Mouse (Mus musculus): ENCODE results near the gene Gm12695. TPM values are rescaled to one million over a fixed set of nuclear protein-coding genes. Genes with fewer than 3 reads are reported as not detected.

Gm12695 gene
- under 1 TPM in 1 of 2 experiments, not detected in 1; 0.20 TPM for total RNA-seq (2021)

DNA sequence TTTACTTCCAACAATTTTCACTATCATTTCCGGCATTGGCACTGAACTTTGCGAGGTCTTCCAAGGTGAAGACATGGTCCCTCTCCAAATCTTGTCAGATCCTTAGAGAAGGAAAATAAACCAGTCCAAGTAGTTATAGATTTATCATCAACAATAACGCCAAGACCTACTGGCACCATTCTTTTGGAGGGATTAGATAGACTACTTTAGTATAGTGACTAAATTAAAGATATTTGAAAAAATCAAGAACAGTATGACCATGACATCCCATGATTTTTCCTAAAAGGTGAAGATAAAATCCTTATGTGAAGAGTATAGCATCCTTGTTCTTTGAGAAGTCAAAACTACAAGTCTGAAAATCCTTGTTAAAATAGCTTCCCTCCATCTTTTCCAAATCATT, at the start of gene Gm12695:
Gene Gm12695 (minus strand): TSS at position 101 of the 400 bp plus-strand sequence.
- no peak for DNase-seq
- intact Hi-C loops (cut with DNase I) = no loop called here

- no peak for DNase-seq
- intact Hi-C loops (cut with DNase I) = no loop called here
These were observed 40.6 kb upstream of the Gm12695 start for GRCm38 (mm10) chr4:96825540-96826045.

GRCm38 (mm10) chr4:96806824-96807808, 22.1 kb upstream of the Gm12695 start:
- DNase-seq = no peak
- intact Hi-C loops (cut with DNase I) = no loop called here

DNA sequence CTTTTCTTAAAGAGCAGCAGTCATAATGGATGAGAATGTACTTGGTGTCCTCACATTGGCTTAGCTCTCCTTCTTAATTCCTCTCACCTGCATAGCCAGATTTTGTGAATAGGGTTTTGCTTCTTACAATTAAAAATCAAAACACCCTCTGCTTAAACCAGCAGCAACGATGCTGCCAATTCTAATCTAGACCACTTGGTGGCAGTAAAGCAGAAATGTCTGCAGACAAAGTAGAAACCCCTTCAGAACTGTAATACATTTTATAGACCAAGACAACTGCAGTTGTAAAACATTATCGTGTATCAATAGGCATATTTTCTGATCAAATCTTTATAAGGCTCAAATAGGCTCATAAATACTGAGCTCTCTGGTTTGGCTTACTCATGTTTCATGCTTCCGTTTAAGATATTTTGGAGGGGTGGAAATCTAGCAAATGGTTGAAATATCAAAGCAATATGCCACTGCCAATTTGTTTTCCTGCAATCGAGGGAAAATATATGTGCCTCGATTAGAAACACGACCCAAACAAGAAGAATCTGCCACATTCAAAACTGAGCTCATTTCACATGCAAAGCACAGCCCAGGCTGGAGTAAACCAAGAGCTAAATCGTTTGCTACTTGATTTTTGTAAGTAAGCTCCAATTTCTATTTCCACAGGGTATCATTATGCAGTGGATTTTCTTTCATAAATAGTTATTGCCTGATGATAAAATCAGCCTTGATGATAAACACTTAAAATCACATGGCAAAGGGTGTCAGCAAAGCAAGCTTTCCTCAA, 14.6 kb upstream of the Gm12695 start:
- intact Hi-C loops (cut with DNase I) = no loop called here

DNA sequence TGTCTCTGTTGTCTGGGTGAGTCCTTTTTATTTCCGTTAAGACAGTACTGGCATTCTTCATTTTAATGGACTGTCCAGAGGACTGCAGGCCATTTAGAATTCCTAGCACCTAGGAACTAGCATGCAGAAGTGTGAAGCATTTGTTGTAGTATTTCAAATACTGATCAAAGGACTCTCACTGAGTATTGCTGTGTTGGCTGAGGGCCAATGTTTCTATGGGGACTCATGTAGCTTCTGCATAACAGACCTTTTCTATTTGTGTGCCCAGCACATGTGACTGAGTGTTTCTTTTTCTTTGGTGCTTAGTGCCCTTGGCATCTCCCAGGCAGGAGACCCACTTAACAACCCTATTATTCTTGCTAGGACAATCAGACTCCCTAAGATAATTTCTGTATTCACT, 12.6 kb upstream of the Gm12695 start:
- peak; percentile 57 for DNase-seq
- intact Hi-C loops (cut with DNase I) = no loop called here

More for the DNA sequence above, 14.6 kb upstream of the Gm12695 start:
- DNase-seq = peak; percentile 20

DNA sequence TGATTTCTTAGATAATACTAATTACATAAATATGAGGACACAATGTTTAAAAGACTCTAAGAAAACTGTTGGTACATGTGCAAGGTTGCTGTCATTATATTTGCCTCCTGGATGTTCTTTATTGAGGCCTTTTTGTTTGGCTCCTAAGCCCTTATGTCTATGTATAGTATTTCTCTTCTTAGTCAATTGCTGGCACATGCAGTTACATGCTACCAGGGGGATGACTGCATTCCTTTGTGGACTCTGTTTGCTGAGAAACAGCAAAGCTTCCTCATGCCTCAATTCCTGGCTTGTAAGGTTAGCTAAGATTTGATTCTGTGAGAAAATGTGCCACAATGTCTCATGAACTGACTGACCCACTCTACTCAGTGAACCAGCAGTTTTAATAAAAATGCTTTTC, 6.3 kb upstream of the Gm12695 start:
- intact Hi-C loops (cut with DNase I) = no loop called here
- DNase-seq = no peak

DNA sequence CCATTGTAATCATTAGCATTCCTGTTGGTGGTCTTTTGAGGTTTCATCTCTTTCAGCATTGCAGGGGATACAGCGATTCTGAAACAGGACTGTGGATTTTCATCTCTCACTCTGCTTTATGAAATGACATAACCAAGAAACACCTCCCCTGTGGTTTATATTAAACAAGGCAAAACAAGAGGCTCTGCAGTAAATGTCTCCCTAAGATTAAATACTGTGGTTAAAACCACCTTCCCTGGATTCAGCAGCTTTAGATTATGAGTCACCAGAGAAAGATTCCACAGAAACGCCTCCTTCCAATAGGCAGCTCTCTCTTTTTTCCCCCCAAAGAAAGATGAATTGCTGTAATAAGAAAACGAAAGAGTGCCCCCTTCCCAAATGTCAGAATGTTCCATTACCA, 4.9 kb upstream of the Gm12695 start:
- intact Hi-C loops (cut with DNase I) = no loop called here
- DNase-seq = no peak

GRCm38 (mm10) chr4:96786610-96787009, 1.6 kb upstream of the Gm12695 start:
- no peak for DNase-seq
- intact Hi-C loops (cut with DNase I) = no loop called here

GRCm38 (mm10) chr4:96772966-96773566, 11.9 kb downstream of the Gm12695 start:
- intact Hi-C loops (cut with DNase I) = no loop called here
- DNase-seq = peak; percentile 77

DNA sequence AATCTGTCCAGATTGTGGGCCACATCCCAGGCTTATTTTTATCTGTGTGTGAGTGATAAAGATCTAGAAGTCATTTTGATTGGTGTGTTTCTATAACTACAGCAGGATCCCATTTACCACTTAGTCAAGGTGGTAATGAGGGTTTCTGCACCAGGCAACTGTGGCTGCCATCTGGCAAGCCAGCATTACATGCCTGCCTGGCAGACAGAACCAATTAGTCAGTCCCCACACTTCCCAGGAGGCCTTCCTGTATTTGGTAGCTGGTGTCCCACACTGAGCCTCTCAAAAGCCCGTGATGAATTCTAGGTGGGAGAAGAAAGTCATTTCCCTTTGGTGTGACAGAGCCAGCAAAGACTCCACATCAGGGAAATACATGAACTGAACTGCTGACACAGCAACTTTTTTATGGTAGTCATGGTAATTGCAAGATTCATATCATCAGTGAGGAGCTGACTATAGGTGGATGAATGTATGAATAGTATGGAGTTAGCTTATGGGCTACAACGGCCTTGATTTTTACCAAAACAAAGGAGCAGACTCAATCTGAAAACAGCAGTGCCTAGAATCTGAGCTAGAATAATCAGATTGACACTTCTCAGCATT, 18.5 kb downstream of the Gm12695 start:
- DNase-seq = peak; percentile 68
- intact Hi-C loops (cut with DNase I) = loop anchor here (5.0 kb wide), 1 partner anchor 1679 kb away; no protein-coding TSS in a partner anchor

DNA sequence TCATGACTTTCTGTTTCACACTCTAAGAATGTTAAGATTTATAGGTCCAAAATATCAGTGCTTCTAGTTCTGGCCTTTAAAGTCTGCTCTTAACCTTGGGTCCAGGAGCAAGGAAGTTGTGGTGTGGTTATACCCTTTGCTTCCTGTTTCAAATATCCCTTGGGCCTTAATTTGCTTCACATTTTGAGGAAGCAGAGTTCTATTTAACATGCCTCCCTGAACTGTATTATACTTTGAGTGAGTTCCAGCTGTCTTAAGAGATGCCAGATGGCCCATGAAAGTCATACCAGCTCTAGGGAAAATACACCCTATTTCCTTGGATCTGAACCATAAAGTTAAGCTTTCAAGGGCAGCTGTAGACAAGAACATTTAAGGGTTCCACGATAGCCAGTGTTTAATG, 33.0 kb downstream of the Gm12695 start:
- intact Hi-C loops (cut with DNase I) = no loop called here
- DNase-seq = no peak

- no peak for DNase-seq
- intact Hi-C loops (cut with DNase I) = no loop called here
These were observed 44.5 kb downstream of the Gm12695 start for GRCm38 (mm10) chr4:96740472-96740871.

DNA sequence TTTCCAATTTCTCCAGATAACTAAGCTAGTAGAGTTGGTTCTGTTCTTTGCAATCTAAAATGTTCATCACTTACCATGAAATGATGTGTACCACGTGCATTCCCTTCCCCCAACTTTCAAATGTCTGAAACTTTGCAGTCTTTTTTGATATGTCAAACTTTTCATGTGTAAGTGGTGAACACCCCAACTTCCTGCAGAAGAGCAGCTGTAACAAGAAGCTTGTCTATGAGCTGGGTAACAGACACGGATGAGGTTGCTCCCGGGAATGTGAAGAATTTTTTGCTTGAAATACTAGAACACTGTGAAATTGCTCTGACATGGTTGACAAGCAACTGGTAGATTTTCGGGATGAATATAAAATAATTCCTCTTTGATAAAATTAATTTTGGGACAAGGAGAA, 55.7 kb downstream of the Gm12695 start:
- DNase-seq = no peak
- intact Hi-C loops (cut with DNase I) = no loop called here

- DNase-seq = no peak
- intact Hi-C loops (cut with DNase I) = no loop called here
These were observed 56.8 kb downstream of the Gm12695 start for GRCm38 (mm10) chr4:96728211-96728610.

GRCm38 (mm10) chr4:96725415-96726055, 59.5 kb downstream of the Gm12695 start:
- intact Hi-C loops (cut with DNase I) = no loop called here
- no peak for DNase-seq

GRCm38 (mm10) chr4:96722301-96722700, 62.7 kb downstream of the Gm12695 start:
- no peak for DNase-seq
- intact Hi-C loops (cut with DNase I) = no loop called here

DNA sequence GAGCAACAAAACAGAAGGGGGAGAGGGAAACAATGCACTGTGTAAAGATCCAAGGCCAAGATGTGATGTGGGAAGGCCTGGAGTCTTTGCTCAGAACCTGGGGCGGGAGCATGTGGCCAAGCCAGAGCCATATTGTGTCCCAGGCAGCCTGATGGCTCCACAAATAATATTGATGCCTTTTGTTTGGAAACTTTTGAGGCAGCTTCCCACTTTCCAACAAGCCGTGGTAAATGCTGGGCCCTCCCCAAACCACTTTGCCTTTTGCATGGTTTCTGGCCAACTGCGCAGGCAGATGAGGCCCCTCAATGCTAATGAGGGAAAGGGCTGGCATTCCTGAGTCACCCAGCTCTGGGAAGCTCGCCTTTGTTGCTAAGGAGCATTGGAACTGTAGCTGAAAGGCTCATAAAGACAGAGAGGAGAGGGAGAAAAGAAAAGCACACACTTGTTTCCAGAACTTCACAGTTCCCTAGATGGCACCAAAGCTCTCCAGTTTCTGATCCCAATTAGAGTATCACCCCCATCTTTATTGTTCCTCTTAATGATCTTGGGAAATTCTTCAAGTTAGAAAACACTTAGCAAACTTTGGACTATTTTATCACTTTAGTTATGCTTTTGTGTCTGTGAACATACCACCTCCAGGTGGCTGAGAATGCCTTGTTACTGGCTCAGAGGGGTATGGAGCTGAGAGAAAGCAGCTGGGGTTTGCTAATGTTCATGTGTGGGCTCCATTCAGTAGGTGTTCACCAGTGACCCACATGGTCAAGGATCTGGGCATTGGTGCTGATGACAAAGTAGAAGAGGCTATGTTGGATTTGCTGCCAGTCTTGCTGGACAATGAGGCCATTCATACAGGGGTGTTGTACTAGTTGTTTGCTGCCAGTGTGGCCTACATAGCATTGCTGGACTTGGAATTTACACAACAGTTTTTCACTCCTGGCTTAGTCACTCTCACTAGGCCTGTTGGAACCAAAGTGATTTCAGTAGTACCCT, 65.7 kb downstream of the Gm12695 start:
- intact Hi-C loops (cut with DNase I) = no loop called here
- peak; percentile 65 for DNase-seq

DNA sequence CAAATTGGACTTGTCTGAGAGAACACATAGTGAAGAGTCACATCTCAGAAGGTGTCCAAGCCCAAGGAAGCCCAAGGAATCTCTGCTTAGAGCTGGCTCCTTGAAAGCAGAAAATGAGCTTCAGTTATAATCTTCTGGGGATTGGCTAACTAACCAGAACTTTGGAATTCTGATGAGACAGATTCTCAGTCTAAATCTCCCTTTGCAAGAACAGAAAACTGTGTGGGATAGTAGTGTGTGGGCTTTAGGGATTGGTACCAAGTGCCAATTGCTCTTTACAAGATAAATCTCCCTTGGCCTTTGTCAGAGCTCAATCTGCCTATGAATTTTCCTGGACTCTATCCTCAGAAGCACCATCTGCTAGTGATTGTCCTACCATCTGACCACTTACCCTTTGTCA, 66.5 kb downstream of the Gm12695 start:
- intact Hi-C loops (cut with DNase I) = no loop called here
- no peak for DNase-seq
